Mouse (Mus musculus) spleen, embryonic (tissue): Measurements from ENCODE around the gene Mylk.

Experiments
- CTCF ChIA-PET: fragments of 350-600 bp; sonication (Branson Sonifier 250); formaldehyde crosslinking; loops from one replicate; lab custom pipeline; 2022; lab: Charles Lee

The Mylk gene

DNA sequence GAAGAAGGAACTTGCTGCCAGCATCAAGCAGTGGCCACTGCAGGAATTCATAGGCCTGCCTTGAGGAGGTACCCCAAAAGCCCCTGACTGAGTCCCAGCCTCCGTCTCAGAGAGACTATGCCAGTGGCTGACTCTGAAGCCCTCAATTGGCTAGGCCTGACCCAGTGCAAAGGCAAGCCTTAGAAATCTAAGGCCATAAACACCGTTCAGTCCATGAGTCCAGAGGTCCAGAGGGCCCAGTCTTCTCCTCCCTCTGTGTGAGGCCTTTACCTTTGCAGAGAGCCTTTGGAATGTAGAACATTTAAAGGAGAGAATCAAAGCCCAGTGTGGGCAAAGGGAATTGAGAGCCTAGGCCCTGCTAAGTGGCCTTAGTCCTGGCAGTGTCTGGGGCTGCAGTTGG, 193.2 kb downstream of the Mylk start:
- CTCF ChIA-PET = no interaction called here

DNA sequence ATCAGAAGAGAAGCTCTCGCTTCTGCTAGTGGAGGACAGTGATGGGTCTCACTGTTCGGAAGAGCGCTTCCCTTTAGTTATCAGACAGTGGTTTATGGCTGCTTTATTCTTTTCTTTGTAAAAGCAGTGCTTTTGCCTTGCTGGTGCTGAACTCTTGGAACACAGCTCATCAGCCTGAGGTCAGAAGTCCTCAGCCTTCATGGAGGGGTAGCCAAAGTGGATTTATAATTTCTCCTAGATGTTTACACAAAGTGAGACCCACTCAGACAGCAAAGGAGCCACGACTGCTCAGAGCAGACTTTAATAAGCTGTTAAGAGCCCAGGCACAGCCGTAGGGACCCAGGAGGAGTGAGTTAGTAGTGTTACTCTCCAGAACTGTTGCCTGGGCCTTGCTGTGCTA, 194.9 kb downstream of the Mylk start:
- CTCF ChIA-PET = no interaction called here

DNA sequence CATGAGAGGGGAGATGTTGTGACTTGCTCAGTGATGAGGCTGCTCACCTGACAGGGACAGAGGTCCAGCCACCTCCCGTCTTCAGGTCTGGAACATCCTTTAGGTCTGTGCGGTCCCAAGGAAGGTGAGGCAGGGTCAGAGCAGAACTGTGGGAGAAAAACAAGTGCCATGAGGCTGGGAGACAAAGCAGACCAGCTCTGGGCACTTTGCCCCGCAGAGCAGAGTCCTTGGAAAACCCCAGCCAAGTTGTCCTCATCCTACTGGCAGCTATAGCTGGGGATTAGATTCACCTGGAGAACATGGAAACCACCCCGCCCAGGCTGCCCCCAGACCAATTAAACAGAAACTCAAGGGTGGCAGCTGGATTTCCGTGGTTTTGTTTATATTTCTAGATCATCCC, 195.4 kb downstream of the Mylk start:
- CTCF ChIA-PET = no interaction called here

DNA sequence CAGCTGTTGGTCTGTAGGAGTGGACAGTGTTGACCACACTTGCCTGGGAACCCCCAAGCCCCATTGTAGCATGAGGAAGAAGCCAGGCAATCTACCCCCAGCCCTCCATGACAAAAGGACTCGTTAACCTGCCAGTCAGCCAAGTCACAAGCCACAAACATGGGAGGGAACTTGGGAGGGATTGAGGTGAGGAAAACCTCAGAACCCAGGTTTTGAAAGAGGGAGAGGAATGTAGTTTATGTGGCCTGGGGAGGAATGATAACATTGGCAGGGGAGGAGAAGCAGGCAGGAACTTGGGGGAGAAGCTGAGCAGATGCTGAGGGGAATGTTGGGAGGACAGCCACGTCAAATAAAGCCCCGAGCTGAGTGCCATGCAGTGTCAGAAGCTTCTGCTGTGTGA, 196.9 kb downstream of the Mylk start:
- CTCF ChIA-PET = no interaction called here

DNA sequence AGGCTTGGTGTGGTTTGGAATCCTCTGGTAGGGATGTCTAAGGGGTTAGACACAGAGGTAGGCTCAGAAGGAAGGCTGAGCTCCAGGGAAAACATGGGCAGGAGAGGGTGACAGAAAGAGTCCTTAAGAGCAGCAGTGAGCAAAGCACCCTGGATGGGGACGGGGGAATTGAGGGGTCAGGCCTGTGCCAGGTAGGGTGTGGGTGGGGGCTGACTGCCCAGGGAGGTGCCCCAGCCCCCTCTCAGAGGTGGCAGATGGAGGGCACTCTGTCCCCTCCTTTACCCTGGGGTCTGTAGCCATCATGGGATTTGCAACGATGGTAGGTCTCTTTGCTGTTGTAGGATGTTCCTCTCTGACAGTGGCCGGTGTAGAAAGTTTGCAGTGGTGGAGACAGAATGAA, 201.3 kb downstream of the Mylk start:
- CTCF ChIA-PET = no interaction called here

DNA sequence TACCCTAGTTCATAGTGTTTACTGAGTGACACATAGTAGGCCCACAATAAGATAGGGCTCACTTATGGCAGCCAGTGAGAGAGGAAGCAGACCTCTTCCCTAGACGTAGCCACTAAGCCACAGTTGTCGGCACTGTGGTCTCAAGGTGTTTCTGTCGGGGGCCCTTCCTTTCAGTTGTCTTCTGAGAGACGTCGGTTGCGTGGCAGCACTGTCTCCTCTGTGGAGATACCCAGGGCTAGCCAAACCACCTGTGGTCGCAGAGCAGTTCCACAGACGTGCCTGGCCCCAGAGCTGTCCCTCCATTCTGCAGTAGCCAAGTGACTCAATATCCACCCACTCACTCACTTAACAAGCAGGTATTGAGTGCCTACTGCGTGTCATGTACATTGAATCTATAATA, 205.9 kb downstream of the Mylk start:
- CTCF ChIA-PET = no interaction called here

DNA sequence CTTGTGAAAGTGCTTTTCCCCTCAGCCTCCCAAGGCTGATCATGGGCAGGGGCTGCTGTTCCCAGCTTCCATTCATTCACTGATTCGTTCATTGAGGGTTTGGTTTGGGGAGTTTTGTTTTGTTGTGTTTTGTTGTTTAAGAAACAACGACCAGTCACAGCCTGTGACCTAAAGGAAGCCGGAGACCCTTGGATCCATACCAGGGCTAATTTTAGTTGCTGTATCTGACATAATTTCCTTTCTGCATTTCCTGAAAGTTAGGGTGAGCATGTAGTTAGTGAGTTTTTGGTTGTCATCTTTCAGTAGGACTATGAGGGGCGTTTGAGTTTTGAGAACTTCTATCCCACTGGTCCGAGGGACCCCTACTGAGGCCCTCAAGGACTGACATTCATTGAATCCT, 207.2 kb downstream of the Mylk start:
- CTCF ChIA-PET = no interaction called here

DNA sequence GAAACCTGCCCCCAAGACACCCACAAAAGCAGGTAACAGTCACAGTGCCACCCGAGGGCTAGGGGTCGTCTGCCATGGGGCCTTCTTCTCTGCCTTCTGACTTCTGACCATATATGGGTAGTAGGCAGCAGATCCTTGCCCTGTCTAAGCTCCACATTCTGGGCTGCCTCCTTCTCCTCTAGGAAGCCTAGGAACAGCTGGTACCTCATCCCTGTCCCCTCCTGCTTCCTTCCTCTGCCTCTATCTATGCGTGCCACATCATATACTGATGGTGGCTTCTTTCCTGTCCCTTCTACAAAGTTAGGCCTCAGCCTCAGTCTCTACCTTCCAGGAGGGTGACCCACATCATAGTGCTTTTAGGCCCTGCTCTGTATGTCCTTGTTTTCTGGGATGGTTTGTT, 207.8 kb downstream of the Mylk start:
- CTCF ChIA-PET = no interaction called here

DNA sequence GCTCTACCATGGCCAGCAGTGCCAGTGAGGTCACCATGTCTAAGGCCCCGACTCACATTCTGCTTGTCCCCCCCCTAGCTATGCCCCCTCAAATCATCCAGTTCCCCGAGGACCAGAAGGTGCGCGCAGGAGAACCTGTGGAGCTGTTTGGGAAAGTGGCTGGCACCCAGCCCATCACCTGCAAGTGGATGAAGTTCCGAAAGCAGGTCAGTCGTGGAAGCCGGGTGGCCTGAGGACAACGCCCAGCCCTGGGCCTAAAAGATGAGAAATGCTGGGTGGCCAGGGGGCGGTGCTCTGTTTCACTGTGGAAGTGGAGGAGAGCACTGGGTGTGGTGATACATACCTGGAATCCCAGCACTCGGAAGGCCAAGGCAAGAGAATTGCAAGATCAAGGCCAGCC, 208.5 kb downstream of the Mylk start:
- CTCF ChIA-PET = no interaction called here

DNA sequence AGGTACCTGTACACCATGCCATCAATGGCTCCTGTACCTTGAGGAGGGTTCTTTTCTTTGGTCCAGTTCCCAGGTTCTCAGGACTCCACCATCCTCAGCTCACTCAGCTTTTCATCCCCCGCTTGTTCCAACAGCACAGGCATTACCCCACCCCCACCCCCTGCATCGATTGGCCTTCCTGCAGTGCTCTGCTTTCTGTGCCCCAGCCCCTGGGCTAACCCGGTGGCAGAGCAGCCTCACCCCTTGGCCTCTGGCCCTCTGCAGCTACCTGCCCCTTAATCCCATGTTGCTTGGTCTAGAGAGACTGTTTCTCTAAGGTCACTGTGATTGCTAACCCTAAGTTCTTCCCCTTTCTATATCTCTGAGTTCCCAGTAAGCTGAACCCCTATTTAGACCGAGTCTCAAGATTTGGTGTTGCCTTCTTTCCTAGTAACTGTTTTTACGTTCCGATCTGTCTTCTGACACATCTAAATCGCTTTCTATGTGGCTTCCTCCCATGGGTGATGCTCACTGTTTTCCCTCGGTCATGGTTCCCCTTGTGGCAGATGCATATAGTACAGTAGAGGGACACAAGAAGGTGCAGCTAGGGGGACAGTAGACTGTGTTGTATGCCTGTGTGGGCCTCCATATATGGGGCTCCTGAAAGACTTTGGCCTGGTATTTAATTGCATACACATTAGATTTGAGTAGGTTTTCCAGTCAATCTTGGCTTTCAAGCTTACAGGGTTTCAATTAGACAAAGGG, 212.6 kb downstream of the Mylk start:
- CTCF ChIA-PET = no interaction called here

DNA sequence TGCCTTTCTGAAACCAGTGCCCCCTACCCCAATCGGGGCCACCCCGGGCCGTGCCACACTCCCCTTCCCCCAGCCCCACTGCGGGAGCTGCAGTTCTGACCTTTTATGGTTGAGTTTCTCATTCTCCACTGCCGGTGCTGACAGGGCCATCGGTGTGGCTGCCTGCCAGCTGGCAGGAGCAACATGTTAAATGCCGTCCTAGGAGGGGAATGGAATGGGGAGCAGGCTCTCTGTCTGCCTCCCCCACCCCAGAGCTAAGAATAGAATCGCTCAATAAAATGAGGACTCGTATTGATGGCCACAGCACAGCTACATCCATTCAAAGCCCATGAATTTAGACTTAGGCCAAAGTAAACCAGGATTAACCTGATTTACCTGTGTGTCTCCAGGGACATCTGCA, 213.7 kb downstream of the Mylk start:
- CTCF ChIA-PET = no interaction called here

DNA sequence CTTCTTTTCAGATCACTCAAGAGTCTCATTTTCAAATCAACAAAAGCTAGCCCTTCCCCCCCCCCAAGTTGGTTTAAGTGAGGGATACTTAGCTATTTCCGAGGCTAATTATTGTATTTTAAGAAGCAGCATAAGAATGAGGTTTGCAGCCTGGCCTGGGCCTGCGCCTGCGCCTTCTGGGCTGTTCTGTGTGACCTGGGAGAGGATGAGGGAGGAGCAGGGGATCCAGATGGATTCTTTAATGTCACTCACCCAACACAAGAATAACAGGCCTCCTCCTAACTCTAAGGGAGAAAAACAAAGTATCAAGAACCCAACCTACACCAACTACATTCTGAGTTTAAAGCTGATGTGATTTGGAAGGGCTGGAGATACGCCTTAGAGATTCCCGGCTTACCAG, 214.3 kb downstream of the Mylk start:
- CTCF ChIA-PET = no interaction called here

DNA sequence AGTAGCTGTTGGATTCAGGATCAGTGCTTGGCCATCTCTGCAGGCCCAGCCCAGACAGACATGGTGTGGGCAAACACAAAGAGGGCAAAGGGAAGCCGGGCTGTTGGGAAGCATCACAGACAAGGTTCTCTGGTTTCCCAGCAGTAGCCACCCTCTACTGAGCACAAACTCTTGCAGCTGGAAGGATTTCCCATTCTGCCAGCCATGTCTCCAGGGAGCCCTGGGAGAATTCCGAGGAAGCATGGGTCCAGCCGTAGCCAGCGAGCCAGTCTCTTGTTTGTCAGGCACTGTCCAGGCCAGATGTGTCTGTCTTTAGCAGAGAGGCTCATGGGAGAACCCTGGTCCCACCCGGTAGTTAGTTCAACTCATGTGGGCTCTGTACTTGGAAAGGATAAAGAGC, 215.2 kb downstream of the Mylk start:
- CTCF ChIA-PET = no interaction called here

DNA sequence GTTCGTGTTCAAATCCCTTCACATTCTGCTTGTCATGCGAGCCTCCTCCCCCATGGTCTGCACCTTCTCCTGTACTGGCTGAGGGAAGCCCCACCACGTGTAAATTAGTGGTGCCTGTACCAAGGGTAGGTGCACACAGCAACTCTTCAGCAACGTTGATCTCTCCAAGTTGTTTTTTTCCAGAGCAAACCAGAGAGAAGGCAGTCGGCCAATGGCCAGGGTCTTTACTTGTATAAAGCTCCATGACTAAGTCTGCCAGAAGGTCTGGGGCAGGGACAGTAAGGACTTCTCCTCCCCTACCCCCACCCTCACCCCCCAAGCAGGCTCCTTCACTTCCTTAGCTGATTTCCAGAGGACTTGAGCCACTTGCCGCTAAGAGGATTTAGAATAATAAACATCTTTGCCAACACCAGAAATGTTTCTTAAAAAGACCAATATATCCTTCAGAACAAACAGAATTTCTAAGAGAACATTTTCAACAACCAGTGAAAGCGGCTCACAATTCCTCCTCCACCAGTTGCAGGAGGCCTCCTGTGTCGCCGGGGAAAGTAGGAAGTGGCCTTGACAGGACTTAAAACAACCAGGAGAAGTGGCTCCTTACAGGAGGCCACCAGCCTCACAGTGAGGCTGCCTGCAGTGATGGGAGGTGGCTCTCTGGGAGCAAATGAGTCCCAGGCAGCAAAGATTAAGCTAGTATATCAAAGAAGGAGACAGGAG, 216.0 kb downstream of the Mylk start:
- CTCF ChIA-PET = no interaction called here

DNA sequence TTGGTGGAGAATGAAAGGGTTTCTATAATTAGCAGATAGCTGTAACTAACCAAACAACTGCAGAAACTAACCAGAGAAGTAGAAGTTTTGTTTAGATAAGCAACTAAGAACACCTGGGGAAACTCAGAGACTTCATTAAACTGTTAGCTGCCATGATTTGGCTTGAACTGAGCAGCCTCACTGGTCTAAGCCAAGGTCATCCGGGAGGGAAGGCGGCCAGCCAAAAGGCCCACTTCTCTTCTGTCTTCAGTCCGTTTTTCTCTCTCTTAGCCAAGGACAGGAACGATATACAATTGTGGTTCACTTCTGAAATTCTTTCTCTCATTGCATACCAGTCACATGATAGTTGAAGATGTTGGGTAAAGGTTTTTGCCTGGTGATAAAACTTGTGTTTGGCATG, 217.3 kb downstream of the Mylk start:
- CTCF ChIA-PET = no interaction called here

DNA sequence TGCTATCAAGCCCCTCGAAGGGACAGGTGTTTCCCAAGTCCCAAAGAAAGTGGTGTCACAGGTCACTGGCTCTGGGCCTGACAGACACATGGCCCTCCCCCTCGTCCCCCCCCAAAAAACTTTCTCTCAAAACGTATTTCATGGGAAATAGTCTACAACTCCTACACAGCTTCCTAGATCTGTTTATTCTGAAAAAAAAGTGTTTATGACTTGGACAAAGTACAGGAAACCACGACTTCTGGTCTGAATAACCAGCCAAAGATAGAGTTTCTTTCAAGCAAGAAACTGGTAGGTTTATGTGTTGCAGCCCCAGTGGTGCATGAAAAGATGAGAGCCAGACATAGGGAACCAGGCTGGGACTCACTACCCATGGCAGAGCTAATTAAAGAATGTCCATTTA, 218.0 kb downstream of the Mylk start:
- CTCF ChIA-PET = no interaction called here

DNA sequence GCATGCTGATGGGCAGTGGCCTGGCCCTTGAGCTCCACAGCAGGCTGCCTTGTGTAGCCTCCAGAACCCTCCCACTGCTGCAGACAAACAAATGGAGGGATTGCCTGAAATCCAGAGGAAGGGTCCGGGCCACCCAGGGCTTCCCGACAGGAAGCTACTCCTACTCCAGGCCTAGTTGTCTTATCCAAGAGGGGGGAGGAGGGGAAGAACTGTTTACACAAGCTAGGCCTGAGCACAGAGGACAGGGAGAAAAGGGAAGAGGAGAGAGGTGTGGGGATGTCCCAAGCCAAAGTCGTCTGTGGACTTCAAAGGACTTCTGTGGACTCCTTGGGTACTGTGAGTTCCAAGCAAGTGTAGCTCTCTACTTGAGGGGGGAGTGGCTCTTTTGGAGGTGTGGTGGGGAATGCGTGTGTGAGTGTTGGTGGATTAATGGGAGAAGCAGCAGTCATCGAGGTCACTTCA, 221.6 kb downstream of the Mylk start:
- CTCF ChIA-PET = no interaction called here

DNA sequence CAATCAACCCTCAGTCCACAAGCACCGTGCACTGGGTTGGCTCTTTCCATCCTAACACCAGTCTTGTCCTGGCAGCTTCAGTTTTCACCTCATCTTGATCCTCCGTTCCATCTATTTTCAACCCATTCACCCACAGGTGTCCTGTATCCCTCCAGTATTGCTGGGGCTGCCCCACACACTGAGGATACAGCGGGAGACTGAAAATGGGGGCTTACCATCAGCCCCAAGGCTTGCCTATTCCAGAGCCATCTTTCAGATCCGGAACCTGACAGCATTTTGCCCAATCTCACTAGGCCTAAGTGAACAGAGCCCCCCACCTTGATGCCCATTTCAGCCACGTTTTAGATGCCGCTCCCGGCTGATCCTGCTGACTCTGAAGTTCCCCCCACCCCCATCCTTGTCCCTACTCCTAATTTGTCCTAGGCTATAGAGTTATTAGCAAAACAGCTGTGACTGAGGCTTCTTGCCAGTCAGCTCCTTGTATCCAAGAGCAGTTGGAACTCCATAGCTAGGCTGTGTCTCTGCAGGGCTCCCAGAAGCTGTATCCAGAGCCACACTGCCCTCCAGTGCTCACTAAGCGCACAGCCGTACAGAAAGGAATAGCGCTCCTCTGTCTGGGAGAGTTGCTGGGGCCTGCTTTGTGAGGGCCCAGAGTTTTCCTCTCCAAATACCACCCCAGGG, 222.2 kb downstream of the Mylk start:
- CTCF ChIA-PET = no interaction called here

DNA sequence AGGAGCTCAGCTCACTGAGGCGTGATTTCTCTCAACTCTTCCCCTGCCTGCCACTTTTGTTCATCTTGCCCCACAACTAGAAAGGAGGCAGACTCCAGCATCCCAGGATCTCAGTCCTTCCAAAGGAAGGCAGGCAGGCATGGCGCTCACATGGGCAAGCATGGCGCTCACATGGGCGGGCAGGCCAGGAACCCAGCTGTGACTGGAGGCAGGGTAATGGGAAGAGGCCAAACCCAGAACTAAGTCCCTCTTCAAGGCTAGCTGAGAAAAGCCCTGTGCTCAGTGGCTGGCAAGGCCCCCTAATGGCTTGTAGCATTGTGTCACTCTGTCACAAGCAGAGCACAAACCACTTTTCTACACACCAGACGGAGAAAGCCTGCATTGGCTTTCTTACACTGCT, 223.2 kb downstream of the Mylk start:
- CTCF ChIA-PET = no interaction called here

DNA sequence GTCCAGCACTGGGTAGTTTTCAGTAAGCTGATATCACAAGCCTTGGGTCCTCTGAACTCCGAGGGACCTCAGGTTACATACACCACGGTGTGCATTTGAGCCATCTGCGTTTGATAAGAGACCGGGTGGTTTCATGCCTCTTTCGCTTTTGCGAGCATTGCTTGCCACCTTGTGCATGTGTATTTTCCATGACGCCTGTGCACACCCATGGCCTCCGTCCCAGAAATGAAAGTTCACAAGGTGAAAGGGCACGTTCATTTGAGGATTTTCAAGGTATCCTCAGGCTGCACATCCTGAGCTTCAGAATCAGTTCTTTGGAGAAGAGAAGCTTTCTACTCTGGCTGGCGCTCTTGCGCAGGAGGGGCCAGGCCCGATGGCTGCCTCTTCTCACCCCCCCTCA, 227.5 kb downstream of the Mylk start:
- CTCF ChIA-PET = no interaction called here

DNA sequence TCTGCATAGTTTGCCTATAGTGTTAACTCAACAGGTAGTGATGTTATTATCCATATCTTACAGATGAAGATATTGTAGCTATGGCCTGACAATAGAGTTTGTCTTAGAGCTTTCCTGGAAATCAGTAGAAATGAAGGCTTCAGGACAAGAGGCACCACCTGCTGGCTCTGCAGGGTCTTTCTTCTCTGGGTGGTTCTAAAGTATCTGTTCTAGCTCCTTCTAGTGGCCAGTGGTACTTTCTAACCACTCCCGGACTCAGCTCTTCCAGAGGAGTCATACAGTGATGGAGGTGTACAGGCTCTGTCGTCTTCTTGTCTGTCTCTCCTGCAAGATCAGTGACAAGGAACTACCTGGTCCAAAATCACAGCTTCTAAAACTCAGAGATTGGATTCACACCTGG, 230.5 kb downstream of the Mylk start:
- CTCF ChIA-PET = no interaction called here

DNA sequence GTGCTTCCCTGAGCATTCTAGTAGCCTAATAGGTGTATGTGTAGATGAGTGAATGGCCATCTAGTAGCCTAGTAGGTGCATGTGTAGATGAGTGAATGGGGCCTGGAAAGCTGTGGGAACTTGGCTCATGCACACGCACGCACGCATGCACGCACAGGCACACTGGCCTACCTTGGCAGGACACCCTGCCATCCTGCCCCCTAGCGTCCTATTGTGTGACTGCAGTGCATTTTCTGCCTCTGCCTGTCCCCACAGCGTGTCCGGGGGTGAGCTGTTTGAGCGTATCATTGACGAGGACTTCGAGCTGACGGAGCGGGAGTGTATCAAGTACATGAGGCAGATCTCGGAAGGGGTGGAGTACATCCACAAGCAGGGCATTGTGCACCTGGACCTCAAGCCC, 231.6 kb downstream of the Mylk start:
- CTCF ChIA-PET = no interaction called here

DNA sequence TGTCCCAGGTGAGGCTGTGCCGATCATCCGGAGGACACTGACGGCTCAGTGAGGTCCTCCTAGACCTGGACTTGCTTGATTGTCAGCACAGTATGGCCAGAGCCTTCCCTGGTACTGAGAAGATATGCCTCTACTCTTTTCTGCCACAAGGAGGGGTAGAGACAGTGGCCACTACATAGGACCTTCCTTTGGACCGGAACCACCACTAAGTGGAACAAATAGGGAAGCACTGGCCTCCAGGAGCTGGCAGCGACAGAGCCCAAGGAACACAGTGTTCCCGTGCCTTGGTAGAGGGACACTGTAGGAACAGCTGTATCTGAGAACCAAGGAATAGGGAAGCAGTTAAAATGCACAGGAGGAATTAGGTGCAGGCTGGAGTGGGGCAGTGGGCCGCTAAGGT, 233.0 kb downstream of the Mylk start:
- CTCF ChIA-PET = no interaction called here
